Mouse (Mus musculus): Measurements from ENCODE around the gene Chrne. TPM values are rescaled to one million over a fixed set of nuclear protein-coding genes. Genes with fewer than 3 reads are reported as not detected.

Gene Chrne
- total RNA-seq, 2 experiments from 2014 or later = not detected

GRCm38 (mm10) chr11:70638293-70638692 lies 19.3 kb upstream of the Chrne start:
- intact Hi-C loops (cut with DNase I) = no loop called here
- DNase-seq (ENCODE audit: low spot score in 2 of 2) = no peak

- no peak for DNase-seq (ENCODE audit: low spot score in 2 of 2)
- intact Hi-C loops (cut with DNase I) = no loop called here
Measured at GRCm38 (mm10) chr11:70637764-70638163, 18.7 kb upstream of the Chrne start.

DNA sequence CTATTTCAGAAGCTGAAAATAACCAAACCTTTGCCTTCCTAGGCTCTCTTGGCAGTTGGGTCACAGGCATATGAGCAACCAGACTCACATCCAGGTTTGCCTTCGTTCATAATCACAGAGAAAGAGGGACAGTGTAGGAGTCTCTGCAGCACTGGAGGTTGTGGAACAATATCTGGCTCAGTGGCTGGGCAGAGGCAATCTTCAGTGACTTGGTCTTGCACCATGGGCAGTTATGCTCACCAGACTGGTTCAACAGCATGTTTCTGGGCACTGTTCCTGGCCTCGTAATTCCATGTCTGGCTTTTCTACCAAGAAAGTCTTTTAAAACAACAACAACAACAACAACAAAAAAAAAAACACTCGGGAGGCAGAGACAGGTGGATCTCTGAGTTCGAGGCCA lies 16.6 kb upstream of the Chrne start:
- intact Hi-C loops (cut with DNase I) = no loop called here
- DNase-seq (ENCODE audit: low spot score in 2 of 2) = no peak

GRCm38 (mm10) chr11:70630129-70630528 lies 11.1 kb upstream of the Chrne start:
- intact Hi-C loops (cut with DNase I) = loop anchor here (5.0 kb wide), 1 partner anchor 127 kb away; no protein-coding TSS in a partner anchor
- DNase-seq (ENCODE audit: low spot score in 2 of 2) = no peak

DNA sequence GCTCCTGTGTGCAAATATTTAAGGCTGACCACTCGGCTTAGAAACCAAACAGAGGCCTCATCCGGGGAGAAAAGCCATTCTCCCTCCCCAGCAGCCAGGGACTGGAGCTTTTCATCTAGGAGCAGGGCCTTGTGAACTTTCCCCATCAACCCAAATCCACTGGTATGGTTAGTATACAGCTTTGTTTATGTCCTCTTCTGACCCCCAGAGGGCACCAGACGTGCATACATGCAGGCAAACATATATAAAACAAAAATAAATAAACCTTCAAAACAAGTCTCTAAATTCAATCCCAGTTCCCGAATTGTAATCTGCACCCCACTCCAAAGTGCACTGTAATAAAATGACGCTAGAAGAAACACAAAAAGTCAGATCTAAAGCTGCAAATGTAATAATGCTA lies 10.5 kb upstream of the Chrne start:
- no peak for DNase-seq (ENCODE audit: low spot score in 2 of 2)
- intact Hi-C loops (cut with DNase I) = loop anchor here (10.0 kb wide), 1 partner anchor 215 kb away; the partner anchor contains the start of gene Pelp1

DNA sequence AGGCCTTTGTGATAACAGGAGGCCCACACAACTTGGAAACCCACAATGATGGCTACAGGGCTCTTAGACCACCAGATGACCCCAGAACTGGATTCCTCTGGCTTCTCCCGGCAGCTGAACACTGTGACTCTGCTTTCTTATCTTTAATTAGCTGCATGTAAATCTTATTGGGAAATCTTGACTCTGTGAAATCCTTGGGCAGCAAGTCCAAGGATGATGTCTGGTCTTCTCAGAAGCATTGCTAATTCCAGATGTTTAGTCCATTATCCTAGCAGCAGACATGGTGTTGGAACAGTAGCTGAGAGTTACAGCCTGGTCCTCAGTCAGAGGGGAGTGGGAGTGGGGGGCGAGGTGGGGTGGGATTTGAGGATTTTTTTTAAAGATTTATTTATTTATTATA lies 9.4 kb upstream of the Chrne start:
- intact Hi-C loops (cut with DNase I) = loop anchor here (10.0 kb wide), 1 partner anchor 214 kb away; the partner anchor contains the start of gene Pelp1
- DNase-seq (ENCODE audit: low spot score in 2 of 2) = no peak

DNA sequence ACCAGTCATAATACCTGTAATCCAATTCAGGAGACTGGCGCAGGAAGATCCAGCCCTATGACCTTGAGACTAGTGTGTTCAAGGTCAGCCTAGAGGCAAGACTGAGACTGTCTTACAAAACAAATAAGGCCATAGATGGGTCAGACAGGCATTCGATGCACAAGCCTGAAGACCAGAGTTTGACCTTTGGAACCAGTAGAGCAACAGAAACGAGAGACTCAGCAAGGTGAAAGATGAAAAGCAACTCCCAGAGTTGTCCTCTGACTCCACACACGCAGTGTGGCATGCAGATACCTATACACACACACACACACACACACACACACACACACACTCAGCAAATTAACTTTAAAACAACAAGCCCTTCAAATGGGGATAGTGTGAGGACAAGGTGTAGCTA lies 7.9 kb upstream of the Chrne start:
- intact Hi-C loops (cut with DNase I) = loop anchor here (10.0 kb wide), 1 partner anchor 212 kb away; the partner anchor contains the start of gene Pelp1
- DNase-seq (ENCODE audit: low spot score in 2 of 2) = no peak

DNA sequence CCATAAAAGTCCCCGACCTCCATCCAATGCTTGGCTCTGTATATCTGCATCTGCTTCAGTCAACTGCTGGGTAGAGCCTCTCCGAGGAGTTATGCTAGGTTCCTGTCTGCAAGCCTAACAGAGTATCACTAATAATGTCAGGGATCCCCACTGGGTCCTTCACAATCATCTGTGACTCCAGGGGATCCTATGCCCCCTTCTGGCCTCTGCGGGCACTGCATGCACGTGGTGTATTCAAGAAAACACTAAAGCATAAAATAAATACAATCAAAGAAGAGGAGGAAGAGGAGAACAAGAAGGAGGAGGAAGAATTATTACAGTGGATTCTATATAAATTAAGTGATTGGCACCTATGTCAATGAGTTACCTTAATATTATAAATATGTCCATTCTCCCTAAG lies 6.5 kb upstream of the Chrne start:
- intact Hi-C loops (cut with DNase I) = loop anchor here (10.0 kb wide), 1 partner anchor 211 kb away; the partner anchor contains the start of gene Pelp1

DNA sequence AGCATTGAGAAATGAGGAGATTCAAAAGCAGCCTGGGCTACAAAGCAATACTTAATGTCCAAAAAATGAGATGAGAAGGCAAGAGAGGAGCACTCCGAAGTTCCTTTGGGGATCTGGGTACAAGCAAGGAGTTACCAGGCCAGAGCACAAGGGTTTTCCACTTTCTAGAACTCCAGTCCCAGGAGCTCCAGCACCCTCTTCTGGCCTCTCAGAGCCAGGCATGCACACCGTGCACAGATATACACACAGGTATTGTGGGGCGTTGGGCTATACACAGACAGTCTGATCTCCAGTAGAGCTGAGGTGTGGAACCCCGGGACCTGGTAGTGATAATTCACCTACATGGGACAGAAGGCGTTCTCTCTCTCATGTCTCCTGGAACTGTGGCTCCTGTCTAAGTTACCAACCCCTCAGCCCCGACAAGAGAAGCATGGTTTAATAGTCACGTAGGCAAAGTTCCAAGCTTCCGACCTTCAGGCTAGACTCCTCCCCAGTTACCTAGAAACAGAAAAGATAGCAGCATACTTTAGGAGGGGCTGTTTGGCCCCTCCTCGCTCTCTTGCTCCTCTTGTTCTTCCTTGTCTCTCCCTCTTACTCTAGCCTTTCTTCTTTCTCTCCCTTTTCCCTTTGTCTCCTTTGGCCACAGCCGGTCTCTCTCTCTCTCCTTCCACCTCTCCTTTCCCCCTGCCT lies 4.2 kb upstream of the Chrne start:
- no peak for DNase-seq (ENCODE audit: low spot score in 2 of 2)
- intact Hi-C loops (cut with DNase I) = loop anchor here (2.0 to 10.0 kb wide), 2 partner anchors 106 to 208 kb away; partner anchors contain the start of gene Pelp1

More for the DNA sequence above, 6.5 kb upstream of the Chrne start:
- DNase-seq (ENCODE audit: low spot score in 2 of 2) = no peak

DNA sequence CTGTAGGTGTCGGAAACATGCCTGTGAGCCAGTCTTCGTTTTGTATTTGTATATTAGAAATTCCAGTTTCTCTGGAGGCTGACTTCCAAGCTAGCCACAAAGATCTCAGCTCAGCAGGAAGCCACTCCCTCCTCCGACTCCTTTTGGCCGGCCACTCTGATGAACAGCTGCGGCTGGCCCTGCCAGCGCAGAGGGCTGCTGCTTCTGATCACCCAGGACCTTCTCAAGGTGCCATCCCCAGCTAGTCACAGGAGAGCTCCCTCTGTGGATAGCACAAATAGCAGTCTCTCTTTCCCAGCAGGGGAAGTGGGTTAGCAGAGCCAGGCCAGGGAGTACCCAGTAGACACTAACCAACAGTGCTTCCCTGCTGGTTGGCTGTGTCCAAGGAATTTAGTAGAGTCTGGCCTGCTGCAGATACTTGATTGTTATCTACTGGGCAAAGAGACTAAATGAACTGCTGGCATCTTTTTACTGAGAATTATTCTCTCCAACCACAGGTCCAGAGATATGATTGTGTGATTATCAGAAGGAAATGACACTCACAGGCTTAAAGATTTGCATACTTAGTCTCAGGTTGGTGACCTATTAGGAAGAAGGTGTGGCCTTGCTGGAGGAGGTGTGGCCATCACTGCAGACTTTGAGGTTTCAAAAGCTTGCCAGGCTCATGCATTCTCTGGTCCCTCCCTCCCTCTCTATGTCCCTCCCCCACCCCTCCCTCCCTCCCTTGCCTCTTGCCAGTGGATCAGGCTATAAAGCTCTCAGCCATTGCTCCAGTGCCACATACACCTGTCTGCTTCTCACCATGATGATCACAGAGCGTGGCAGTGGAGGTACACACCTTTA lies 3.2 kb upstream of the Chrne start:
- no peak for DNase-seq (ENCODE audit: low spot score in 2 of 2)
- intact Hi-C loops (cut with DNase I) = loop anchor here (2.0 to 10.0 kb wide), 2 partner anchors 105 to 207 kb away; partner anchors contain the start of gene Pelp1

DNA sequence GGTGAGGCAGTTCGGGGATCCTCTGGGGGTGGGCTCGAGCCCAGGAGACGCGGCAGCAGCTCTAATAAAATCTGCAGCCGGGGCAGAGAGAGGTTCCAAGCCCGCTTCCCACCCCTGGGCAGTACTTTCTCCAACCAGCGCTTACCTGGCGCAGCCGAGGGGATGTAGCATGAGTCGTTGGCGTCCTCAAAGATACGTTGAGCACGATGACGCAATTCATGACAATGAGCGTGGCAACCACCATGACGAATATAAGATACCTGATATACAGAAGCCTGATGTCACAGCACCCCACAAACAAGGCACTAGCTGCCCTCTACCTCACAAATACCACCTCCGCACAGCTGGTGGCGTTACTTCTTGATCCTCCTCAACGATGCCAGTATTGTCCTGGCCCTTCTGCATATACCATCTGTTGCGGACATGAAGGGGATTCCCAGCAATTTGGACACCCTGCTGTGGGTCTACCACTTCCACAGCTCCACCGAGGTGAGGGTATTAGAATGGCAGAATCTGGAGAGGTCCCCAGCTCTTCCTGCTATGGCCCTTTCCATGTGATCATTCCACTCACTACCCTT lies 3.4 kb downstream of the Chrne start, which contains the start of gene 4930544D05Rik:
4930544D05Rik (plus strand) TSS at position 333 of the 578 bp plus-strand sequence.
- intact Hi-C loops (cut with DNase I) = no loop called here
- DNase-seq (ENCODE audit: low spot score in 2 of 2) = no peak

DNA sequence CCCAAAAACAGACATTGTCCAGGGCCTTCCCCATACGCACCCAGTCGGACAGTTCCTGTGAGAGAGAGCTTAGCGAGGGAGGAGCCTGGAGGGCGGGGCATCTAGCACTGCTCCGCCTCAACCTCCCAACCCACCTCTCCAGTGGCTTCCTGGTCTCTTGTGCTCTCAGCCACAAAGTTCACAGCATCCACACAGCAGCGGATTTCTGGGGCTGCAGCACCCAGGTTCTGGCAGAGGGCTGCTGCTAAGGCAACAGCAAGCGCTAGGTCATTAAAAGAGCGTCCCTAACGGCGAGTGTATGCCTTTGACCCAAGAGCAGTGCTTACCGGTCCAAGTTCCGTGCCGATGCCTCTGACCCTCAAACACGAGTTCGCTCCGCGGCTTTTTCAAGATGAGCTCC lies 3.9 kb downstream of the Chrne start:
- no peak for DNase-seq (ENCODE audit: low spot score in 2 of 2)
- intact Hi-C loops (cut with DNase I) = no loop called here

DNA sequence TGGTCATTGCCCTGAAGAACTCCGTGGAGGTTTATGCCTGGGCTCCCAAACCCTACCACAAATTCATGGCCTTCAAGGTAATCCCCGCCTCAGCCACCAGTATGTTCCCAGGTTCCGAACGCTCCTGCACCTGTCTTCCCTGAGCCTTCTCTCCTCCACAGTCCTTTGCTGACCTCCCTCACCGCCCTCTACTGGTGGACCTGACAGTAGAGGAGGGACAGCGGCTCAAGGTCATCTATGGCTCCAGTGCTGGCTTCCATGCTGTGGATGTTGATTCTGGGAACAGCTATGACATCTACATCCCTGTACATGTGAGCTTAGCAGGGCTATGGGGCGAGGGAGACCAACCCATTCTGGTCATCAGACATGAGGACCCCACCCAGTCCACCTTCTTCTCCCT lies 6.5 kb downstream of the Chrne start:
- intact Hi-C loops (cut with DNase I) = no loop called here
- no peak for DNase-seq (ENCODE audit: low spot score in 2 of 2)

GRCm38 (mm10) chr11:70610752-70611151 lies 8.3 kb downstream of the Chrne start:
- DNase-seq (ENCODE audit: low spot score in 2 of 2) = no peak
- intact Hi-C loops (cut with DNase I) = no loop called here

- intact Hi-C loops (cut with DNase I) = loop anchor here (5.0 kb wide), 1 partner anchor 71 kb away; no protein-coding TSS in a partner anchor
- DNase-seq (ENCODE audit: low spot score in 2 of 2) = no peak
Measured at GRCm38 (mm10) chr11:70608381-70609066, 10.5 kb downstream of the Chrne start.

- intact Hi-C loops (cut with DNase I) = loop anchor here (5.0 kb wide), 1 partner anchor 70 kb away; no protein-coding TSS in a partner anchor
- DNase-seq (ENCODE audit: low spot score in 2 of 2) = no peak
Measured at GRCm38 (mm10) chr11:70607611-70608010, 11.4 kb downstream of the Chrne start.

DNA sequence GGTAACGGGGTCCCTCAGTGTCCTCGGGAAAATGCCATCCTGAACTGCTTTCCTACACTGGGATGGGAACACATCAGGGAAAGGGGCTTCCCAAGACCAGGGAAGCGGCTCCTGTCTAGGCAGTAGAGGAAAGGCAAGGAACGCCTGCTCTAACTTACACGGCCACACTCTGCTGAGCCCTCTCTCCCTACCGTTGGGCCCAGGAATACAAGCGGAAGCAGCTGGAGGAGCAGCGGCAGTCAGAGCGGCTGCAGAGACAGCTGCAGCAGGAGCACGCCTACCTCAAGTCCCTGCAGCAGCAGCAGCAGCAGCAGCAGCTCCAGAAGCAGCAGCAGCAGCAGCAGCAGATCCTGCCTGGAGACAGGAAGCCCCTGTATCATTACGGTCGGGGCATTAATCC lies 12.3 kb downstream of the Chrne start:
- no peak for DNase-seq (ENCODE audit: low spot score in 2 of 2)
- intact Hi-C loops (cut with DNase I) = loop anchor here (5.0 kb wide), 1 partner anchor 69 kb away; no protein-coding TSS in a partner anchor

- intact Hi-C loops (cut with DNase I) = loop anchor here (5.0 kb wide), 1 partner anchor 68 kb away; no protein-coding TSS in a partner anchor
Measured at GRCm38 (mm10) chr11:70605024-70605566, 13.9 kb downstream of the Chrne start.

GRCm38 (mm10) chr11:70598451-70598953 lies 20.5 kb downstream of the Chrne start:
- intact Hi-C loops (cut with DNase I) = loop anchor here (5.0 kb wide), 1 partner anchor 36 kb away; the partner anchor contains the start of gene Mink1
- no peak for DNase-seq (ENCODE audit: low spot score in 2 of 2)

More at GRCm38 (mm10) chr11:70605024-70605566, 13.9 kb downstream of the Chrne start:
- DNase-seq (ENCODE audit: low spot score in 2 of 2) = peak in 1 of 2 experiments; percentile 56

Data from left cerebral cortex, postnatal 36 days (tissue).